Mouse (Mus musculus) spleen, postnatal 36 days (tissue): ENCODE measurements around the gene Ptger2.
"Not testable (repeated sequence)": the region's sequence is repeated elsewhere in the genome, so short reads cannot be mapped to it uniquely, and the experiment has no call there.

ENCODE experiments used
- DNase-seq, 2 experiments: peaks; one replicate each; pipeline ENCODE4 v3.0.0; 2022; ENCODE audit warnings: low spot score in 2 of 2, mixed read lengths in 1 of 2

Gene Ptger2

GRCm38 (mm10) chr14:44987674-44988355, at the start of gene Ptger2:
Gene Ptger2, plus strand, starts transcription at chr14:44988195.
- DNase-seq, result not testable (repeated sequence)

- no peak for DNase-seq
Observed at GRCm38 (mm10) chr14:44960746-44961145, 27.2 kb upstream of the Ptger2 start.

GRCm38 (mm10) chr14:44977278-44977677, 10.7 kb upstream of the Ptger2 start:
- DNase-seq, result peak; percentile 43 to 46

- DNase-seq, result no peak
Observed at GRCm38 (mm10) chr14:44979887-44980286, 8.1 kb upstream of the Ptger2 start.

- DNase-seq, result peak; percentile 13 to 34
Observed at GRCm38 (mm10) chr14:44981490-44981889, 6.5 kb upstream of the Ptger2 start.

DNA sequence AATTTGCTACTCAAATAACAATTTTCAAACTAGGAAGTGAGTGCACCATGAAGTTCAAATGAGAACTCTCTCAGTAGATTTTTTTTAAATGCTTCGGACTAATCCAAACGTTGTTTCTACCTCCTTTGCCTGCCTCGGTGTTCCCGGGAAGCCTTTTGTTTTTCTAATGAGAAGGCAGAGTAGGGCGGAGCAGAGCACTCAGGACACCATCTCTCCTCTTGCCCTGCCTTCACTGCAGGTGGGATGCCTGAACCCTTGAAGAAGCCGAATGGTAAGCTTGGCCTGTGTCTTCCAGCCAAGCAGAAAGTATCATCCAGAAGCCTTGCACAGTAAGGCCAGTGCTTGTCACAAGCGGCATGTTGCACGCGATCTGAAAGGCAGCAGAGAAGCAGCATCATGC, 3.9 kb upstream of the Ptger2 start:
- no peak for DNase-seq

GRCm38 (mm10) chr14:44986248-44986647, 1.7 kb upstream of the Ptger2 start:
- DNase-seq, result no peak

- DNase-seq, result peak; percentile 15 to 37
Observed at GRCm38 (mm10) chr14:44988456-44989016, 541 bp downstream of the Ptger2 start.

DNA sequence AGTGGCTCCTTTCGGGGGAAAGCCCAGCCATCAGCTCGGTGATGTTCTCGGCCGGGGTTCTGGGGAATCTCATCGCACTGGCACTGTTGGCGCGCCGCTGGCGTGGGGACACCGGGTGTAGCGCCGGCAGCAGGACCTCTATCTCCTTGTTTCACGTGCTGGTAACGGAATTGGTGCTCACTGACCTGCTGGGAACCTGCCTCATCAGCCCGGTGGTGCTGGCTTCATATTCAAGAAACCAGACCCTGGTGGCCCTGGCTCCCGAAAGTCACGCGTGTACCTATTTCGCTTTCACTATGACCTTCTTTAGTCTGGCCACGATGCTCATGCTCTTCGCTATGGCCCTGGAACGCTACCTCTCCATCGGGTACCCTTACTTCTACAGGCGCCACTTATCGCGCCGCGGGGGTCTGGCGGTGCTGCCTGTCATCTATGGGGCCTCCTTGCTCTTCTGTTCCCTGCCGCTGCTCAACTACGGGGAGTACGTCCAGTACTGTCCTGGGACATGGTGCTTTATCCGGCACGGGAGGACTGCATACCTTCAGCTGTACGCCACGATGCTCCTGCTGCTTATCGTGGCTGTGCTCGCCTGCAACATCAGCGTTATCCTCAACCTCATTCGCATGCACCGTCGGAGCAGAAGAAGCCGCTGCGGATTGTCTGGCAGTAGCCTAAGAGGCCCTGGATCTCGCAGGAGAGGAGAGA, 1.2 kb downstream of the Ptger2 start:
- DNase-seq, result peak in 1 of 2 experiments; percentile 2

DNA sequence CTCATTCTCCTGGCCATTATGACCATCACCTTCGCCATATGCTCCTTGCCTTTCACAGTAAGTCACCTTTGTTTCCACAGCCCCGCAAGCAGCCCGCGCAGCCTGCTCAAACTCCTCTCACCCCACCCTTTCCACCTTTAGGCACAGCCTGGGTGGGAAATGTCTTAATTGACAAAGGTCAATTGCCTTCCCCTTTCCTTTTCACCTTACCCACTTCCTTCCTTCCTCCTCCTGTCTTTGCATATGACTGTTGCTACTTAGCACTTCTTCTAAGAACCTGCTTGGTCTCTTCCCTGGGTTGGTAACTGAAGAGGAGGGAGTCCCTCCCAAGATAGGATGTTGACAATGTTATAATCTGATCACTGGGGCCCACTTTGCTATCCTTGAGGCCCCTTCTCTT, 1.8 kb downstream of the Ptger2 start:
- DNase-seq, result peak; percentile 32 to 39

DNA sequence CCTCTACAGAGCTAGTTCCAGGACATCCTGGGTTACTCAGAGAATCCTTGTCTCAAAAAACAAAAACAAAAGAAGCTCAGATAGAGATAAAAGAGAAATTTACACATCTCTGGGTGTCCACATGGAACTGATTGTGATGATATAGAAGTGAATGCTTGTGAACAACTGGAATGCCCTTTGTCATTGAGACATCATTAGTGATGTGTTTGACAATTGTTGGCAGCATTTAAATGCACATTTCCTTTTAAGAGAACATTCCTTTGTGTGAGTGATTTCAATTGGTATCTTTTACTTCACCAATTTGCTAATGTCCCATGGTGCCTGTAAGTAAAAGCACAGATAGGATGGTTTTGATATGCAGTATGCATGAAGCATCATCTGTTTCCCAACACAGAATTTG, 6.3 kb downstream of the Ptger2 start:
- no peak for DNase-seq

- no peak for DNase-seq
Observed at GRCm38 (mm10) chr14:45000086-45000769, 12.2 kb downstream of the Ptger2 start.

- DNase-seq, result no peak
Observed at GRCm38 (mm10) chr14:45005698-45006283, 17.8 kb downstream of the Ptger2 start.

DNA sequence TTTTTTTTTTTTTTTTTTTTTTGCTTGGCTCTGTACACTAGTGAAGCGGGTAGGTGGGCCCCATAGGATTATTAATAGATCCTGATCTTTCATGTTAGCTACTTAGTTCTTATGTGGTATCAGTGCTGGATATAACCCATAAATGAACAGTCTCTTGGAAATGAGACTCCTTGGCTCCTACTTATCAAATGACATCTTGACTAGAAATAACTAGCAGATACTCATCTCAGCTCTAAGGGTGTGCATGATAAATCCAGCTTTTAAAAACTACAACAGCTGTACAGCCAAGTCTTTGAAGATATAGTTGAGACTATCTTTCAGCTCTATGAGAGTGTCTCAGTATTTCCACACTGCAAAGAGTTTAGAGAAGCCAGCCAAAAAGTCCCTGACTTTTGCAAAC, 21.2 kb downstream of the Ptger2 start:
- DNase-seq, result no peak

DNA sequence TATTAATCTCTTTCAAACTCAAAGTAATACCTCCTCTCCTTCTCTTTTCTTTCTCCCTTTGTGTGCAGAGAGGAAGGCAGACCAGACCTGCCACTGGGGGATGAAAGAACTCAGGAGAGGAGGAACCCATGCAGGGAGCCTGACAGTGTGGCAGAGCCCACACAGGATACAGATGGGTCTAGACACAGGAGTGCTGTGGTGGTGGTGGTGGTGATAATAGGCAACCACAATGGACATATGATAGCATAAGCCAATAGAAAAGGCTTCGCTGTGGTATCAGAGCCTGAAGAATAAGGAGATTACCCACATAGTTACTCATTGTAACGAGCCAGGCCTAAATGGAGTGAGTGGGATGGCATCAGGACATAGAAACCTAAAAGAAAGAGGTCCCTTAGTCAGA, 23.3 kb downstream of the Ptger2 start:
- no peak for DNase-seq

- DNase-seq, result no peak
Observed at GRCm38 (mm10) chr14:45011671-45012070, 23.7 kb downstream of the Ptger2 start.

DNA sequence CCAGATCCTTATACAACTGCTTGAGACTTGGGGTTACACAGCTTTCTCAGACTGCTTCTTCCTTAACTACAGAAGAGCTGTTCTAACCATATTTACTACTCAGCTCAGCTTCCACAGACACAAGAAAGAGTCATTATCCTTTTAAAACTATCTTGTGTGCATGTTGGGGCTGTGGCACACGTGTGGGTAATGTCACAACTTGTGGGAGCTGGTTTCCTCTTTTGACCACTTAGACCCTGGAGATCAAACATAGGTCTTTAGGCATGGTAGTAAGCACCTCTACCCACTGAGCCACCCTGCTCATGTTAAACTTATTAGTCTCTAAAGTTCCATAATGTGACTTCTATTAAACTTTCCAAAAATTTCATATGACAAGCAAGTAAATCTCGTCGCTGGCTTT, 33.6 kb downstream of the Ptger2 start:
- DNase-seq, result no peak

GRCm38 (mm10) chr14:45034293-45034692, 46.3 kb downstream of the Ptger2 start:
- DNase-seq, result no peak

- peak in 1 of 2 experiments; percentile 7 for DNase-seq
Observed at GRCm38 (mm10) chr14:45036579-45036978, 48.6 kb downstream of the Ptger2 start.

DNA sequence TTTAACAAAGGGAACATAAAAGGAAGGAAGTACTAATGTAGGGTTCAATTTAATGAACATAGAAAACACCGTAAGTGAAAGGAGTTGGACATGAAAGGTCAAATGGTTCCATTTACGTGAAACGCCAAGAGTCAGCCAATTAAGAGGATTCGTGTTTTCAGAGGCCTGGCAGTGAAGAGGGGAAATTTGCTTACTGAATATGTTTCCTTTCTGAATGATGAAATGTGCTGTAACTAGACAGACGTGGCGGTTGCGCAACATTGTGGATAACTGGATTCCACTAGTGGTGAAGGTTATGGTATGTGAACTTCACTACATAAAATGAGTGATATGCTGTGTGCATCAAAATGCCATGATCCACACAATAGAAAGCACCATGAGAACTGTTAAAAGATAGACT, 50.1 kb downstream of the Ptger2 start:
- peak in 1 of 2 experiments; percentile 20 for DNase-seq

GRCm38 (mm10) chr14:45040851-45041475, 53.0 kb downstream of the Ptger2 start:
- no peak for DNase-seq

GRCm38 (mm10) chr14:45048128-45048527, 60.1 kb downstream of the Ptger2 start:
- no peak for DNase-seq
